Mouse (Mus musculus) heart, adult 8-10 months (tissue): ENCODE measurements around the gene Obscn. TPM values are rescaled to one million over a fixed set of nuclear protein-coding genes. Genes with fewer than 3 reads are reported as not detected.

Experiments used
- DNase-seq: peaks from one replicate; pipeline ENCODE4 v3.0.0; 2022; ENCODE audit warnings: low spot score
- total RNA-seq, 4 experiments: library from RNA; stranded (reverse); gene quantifications; 2 replicates each; pipeline ENCODE4 v1.2.4; 2022

Obscn gene
- total RNA-seq, 4 experiments from 2014 or later = 788 to 1,002 (median 896) TPM

GRCm38 (mm10) chr11:58983691-58984341 lies 152.4 kb downstream of the Obscn start:
- DNase-seq = no peak

GRCm38 (mm10) chr11:58982471-58983097 lies 153.6 kb downstream of the Obscn start:
- no peak for DNase-seq

- peak; percentile 56 for DNase-seq
Measured at GRCm38 (mm10) chr11:58981541-58982447, 154.4 kb downstream of the Obscn start.

GRCm38 (mm10) chr11:58980381-58980990 lies 155.7 kb downstream of the Obscn start:
- DNase-seq = no peak

GRCm38 (mm10) chr11:58979661-58980060 lies 156.5 kb downstream of the Obscn start:
- no peak for DNase-seq

GRCm38 (mm10) chr11:58979183-58979582 lies 157.0 kb downstream of the Obscn start:
- DNase-seq = no peak

- DNase-seq = no peak
Measured at GRCm38 (mm10) chr11:58978706-58979030, 157.5 kb downstream of the Obscn start.

- peak; percentile 68 for DNase-seq
Measured at GRCm38 (mm10) chr11:58978027-58978705, 158.0 kb downstream of the Obscn start, which contains the start of gene Trim11. Trim11 (plus strand) TSS chr11:58978093.

GRCm38 (mm10) chr11:58977607-58978026 lies 158.6 kb downstream of the Obscn start:
- no peak for DNase-seq

GRCm38 (mm10) chr11:58977150-58977549 lies 159.1 kb downstream of the Obscn start:
- DNase-seq = no peak

GRCm38 (mm10) chr11:58974414-58974813 lies 161.8 kb downstream of the Obscn start:
- no peak for DNase-seq

- DNase-seq = no peak
Measured at GRCm38 (mm10) chr11:58971796-58972195, 164.4 kb downstream of the Obscn start.

- no peak for DNase-seq
Measured at GRCm38 (mm10) chr11:58970831-58971530, 165.2 kb downstream of the Obscn start.

GRCm38 (mm10) chr11:58969659-58970058 lies 166.5 kb downstream of the Obscn start:
- DNase-seq = no peak

GRCm38 (mm10) chr11:58969027-58969426 lies 167.2 kb downstream of the Obscn start:
- no peak for DNase-seq

GRCm38 (mm10) chr11:58968551-58968950 lies 167.7 kb downstream of the Obscn start:
- DNase-seq = no peak

GRCm38 (mm10) chr11:58967346-58967745 lies 168.9 kb downstream of the Obscn start:
- DNase-seq = no peak

GRCm38 (mm10) chr11:58965001-58965760 lies 171.0 kb downstream of the Obscn start:
- DNase-seq = no peak

- DNase-seq = no peak
Measured at GRCm38 (mm10) chr11:58964216-58964615, 172.0 kb downstream of the Obscn start.

- DNase-seq = no peak
Measured at GRCm38 (mm10) chr11:58963543-58963942, 172.7 kb downstream of the Obscn start.
